Mouse (Mus musculus) CD4-positive naive resting alpha-beta T cell, adult 57 days (primary cell): ENCODE data around the gene Tmem47. TPM values are rescaled to one million over a fixed set of nuclear protein-coding genes. Genes with fewer than 3 reads are reported as not detected.

Source experiments
- total RNA-seq: library from RNA; stranded (reverse); gene quantifications from one replicate; pipeline ENCODE4 v1.2.4, GENCODE M21; 2023

Gene Tmem47
- total RNA-seq, result not detected

DNA sequence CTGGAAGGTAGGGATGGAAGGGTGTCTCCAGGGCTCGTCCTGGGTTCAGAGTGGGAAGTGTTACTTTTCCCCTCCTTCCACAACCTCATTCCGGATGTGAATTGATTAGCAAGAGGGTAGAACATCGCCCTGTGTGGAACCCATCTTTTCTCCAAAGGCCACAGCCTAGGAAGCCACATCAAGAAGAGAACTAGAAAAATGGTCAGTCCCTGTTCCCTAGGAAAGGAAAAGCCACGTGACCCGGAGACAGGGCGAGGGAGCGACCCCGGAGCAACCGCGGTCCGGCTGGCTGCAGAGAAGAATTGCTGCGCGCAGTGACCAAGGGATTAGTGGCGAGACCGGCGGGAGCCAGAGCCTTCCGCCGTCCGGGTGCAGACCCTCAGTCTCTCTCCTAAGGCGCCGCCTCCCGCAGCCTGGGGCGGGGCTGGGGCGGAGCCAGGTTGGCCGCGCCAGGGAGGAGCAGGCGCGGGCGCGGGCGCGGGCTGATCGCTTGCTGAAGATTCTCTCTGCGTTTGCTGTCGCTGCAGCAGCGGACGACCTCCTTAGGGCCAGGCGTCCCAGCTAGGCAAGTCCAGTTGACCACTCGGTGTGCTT lies at the start of gene Tmem47:
Gene Tmem47, plus strand, starts transcription at position 489 of the 594 bp plus-strand sequence.

